Mouse (Mus musculus) kidney, adult 18-20 months (tissue): ENCODE results near the gene Fam193a.

Source experiments
- DNase-seq: peaks from one replicate; pipeline ENCODE4 v3.0.0; 2021

Gene Fam193a

GRCm38 (mm10) chr5:34369341-34370021 is at the start of gene Fam193a:
TSS of gene Fam193a (plus strand) at chr5:34369933.
- DNase-seq: peak; percentile 98

- DNase-seq: no peak
These were observed 48.5 kb upstream of the Fam193a start for GRCm38 (mm10) chr5:34321236-34321635.

DNA sequence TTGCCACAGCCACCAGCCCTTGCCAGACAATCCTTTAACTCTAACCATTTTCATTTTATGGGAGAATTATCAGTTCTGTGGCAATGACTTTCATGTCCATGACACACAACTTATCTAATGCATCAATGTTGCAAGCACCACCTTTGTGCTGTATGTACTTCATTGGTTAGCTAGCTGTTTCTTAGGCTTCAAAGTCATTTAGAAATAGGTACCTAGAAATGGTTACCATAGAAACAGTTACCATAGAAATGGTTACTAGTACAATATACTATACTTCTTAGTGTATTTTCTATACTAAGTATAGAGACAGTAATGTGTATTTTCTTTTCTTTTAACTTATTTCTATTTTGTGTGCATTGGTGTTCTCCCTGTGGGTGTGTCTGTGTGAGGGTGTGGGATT is 44.4 kb upstream of the Fam193a start:
- no peak for DNase-seq

GRCm38 (mm10) chr5:34326249-34326691 is 43.5 kb upstream of the Fam193a start:
- no peak for DNase-seq

- no peak for DNase-seq
These were observed 42.7 kb upstream of the Fam193a start for GRCm38 (mm10) chr5:34326875-34327576.

DNA sequence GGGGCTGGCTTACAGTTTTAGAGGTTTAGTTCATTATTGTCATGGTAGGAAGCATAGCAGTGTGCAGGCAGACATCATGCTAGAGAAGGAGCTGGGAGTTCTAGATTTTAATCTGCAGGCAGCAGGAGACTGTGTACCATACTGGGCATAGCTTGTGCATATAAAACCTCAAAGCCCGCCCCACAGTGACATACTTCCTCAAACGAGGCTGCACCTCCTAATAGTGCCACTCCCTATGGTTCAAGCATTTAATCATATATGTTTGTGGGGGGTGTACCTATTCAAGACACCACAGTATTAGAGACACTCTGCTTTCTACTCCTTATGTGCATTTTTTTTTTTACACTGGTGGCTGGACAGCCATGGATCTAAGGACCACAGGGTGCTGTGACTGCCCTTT is 39.6 kb upstream of the Fam193a start:
- DNase-seq: no peak

- DNase-seq: no peak
These were observed 35.7 kb upstream of the Fam193a start for GRCm38 (mm10) chr5:34334081-34334480.

GRCm38 (mm10) chr5:34335539-34336096 is 34.1 kb upstream of the Fam193a start:
- no peak for DNase-seq

GRCm38 (mm10) chr5:34336097-34336774 is 33.5 kb upstream of the Fam193a start, which contains the start of gene Rnf4:
TSS of gene Rnf4 (plus strand) at chr5:34336289.
- DNase-seq: peak; percentile 99

DNA sequence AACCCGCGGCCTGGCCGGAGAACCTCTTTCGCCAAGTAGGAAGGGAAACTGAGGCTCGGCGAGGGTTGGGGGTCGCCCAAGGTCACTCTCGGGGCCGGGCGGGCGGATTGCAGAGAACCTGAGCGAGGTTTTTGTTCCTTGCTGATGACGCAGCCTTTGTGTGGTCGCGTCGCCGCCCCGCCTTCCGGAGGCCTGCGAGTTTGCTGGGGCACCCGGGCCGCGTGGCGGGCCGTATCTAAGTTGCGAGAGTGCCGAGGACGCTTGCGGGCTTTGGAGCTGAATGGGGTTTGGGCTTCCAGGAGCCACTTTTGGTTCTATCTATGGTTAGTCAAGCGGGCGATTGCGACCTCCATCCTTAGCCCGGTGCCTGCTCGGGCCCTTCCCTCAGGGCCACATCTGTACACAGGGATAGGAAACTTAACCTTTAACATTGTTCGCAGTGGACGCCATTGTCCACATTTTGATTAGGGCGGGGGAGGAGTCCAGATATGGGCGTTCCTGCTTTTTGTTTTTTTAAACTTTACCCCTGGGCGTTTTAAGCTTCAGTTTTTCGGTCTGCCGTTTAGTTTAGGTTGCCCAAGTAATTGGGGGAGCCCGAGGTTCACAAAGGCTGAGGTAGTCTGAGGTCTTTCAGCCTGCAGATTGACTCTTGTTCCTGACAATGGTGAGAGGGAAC is 32.8 kb upstream of the Fam193a start:
- DNase-seq: peak; percentile 54

DNA sequence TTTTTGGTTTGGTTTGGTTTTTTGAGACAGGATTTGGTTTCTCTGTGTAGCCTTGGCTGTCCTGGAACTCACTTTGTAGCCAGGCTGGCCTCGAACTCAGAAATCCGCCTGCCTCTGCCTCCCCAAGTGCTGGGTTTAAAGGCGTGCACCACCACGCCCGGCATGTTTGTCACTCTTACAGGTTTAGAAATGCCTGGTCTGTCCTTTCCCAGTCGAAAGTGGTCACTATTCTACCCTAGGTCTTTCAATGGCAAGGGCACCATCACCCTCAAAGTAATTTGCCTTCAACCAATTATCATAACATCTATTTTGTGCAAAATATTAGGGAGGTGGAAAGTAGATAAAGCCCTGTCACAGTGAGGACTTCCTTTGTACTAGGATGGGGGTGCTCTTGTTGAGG is 29.5 kb upstream of the Fam193a start:
- DNase-seq: no peak

- DNase-seq: no peak
These were observed 17.6 kb upstream of the Fam193a start for GRCm38 (mm10) chr5:34352084-34352631.

DNA sequence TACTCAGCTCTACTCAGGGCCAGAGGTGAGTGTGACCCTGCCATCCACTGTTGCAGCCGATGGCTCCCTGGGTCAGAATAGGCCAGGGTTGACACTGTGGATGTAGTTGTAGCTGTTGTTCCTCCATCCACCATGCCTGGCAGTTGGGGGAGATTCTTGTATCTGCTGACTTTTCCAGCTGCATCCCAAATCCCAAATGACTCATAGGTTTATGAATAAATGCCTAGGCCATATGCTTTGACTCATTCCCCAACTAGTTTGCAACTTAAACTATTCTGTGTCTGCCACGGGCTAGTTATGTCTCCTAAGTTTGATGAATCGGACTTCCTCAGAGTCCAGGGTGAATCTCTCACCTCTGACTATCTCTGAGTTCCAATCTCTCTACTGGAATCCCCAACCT is 9.5 kb upstream of the Fam193a start:
- no peak for DNase-seq

DNA sequence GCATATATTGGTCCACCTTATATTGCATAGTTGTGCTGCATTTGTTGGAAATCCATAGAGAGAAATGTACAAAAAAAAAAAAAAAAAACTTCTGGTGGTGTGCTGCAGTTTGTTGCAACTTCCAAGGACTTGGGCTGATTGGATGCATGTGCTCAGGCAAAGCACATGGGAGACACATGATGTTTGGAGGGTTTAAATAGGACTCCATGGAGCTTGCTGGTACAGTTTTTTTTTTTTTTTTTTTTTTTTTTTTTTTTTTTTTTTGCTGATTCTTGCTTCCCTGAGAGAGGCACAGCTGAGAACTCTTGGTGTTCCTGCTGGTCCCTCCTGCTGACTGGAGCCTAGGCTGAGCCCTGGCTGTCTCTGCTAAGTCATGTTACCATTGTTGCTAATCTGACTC is 6.6 kb upstream of the Fam193a start:
- no peak for DNase-seq

- no peak for DNase-seq
These were observed 1.0 kb upstream of the Fam193a start for GRCm38 (mm10) chr5:34368551-34369290.

DNA sequence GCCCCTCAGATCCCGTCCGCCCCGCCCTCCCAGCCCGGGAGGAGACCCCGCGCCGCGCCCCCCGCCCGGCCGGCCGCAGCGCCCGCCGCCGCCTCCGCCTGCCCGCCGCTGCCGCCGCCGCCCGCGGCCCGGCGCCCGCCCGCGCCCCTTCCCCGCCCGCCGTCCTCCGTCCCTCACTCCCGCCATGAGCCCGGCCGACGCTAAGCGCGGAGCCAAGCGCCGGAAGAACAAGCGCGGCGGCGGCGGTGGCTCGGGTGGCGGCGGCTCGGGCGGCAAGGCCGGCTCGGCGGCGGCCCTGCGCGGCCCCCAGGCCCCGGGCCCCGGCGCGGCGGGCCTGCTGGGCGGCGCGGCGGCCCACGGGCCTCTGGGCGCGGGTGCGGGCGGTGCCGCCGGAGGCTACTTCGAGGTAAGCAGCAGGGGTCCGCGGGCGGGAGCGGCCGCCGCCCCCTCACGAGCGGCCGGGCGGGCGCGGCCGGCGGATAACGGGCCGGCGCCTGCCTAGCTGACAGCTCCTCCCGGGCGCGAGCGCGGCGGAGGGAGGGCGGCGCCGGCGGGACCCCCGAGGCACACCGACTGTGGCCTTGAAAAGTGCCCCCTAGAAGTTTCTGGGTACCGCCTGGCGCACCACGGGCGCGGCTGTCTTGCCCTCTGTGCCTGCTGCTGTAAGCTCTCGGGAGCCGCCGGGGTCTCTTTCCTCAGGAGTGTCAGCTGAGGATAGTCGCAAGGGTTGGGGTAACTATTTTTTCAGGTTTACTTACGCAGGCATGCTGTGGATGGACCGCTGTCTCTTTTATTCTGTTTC is 490 bp downstream of the Fam193a start:
- peak; percentile 26 for DNase-seq

DNA sequence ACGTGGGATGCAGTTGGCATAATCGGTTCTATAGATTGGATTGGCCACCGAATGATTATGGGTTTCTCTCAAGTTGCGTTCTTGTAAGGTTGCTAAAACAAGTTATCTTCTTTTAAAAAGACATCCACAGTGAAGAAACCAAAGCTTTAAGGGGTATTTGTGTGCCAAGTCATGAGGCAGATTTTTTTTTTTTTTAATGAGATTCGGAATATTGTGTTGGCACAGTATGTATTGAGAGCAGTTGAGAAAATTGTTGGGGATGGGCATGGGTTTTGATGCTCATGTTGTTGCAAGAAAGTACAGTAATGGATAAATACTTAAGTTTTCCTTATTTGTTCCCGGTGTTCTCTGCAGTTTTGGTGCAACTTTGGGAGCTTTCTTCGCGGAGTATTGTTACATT is 1.1 kb downstream of the Fam193a start:
- DNase-seq: no peak

DNA sequence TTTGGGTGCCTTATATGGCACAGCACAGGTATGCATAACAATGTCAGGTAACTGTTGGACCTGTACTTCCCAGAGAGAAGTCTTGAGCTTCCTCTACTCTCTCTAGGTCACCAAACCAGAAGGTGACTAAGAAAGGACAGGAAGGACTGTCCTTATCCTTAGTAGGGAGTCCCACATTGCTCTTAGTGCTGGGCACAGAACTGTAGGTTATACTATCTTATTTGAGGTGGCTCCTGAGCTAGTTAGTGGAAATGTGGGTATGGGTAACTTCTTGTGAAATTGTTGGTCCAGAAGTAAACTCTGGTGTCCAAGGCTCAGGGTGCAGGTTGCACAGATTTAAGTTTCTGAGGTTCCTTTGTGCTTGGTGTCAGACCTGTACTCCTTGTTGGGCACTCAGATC is 2.4 kb downstream of the Fam193a start:
- no peak for DNase-seq

GRCm38 (mm10) chr5:34372541-34372940 is 2.8 kb downstream of the Fam193a start:
- no peak for DNase-seq

DNA sequence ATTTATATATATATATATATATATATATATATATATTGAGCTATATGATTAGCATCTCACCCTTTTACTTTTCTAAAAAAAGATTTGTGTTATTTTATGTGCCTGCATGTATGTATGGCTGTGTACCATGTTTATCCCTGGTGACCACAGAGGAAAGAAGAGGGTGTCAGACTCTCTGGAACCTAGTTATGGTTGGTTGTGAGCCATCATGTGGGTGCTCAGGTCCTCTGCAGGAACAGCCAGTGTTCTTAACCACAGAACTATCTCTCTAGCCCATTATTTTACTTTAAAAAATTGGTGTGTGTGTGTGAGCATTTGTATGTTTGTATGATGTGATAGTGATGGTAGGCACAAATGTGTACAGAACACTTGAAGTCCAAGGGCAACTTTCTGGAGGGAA is 9.1 kb downstream of the Fam193a start:
- DNase-seq: no peak

- no peak for DNase-seq
These were observed 12.0 kb downstream of the Fam193a start for GRCm38 (mm10) chr5:34381700-34382099.
